Mouse (Mus musculus) G1E (cell line): ENCODE measurements around the gene Rptor. TPM values are rescaled to one million over a fixed set of nuclear protein-coding genes. Genes with fewer than 3 reads are reported as not detected.

Experiments used
- ATAC-seq: 2 replicates; pipeline ENCODE4 v1.8.0; 2016; ENCODE audit warnings: mild to moderate bottlenecking; ENCODE audit not compliant: insufficient number of reproducible peaks, poor library complexity, low FRiP score, severe bottlenecking; ENCODE audit errors: extremely low read depth
- DNase-seq: peaks from one replicate; pipeline ENCODE4 v3.0.0; 2012; ENCODE audit warnings: low spot score
- H3K27me3 ChIP-seq: 2 replicates; pipeline ENCODE4 v1.6.1; 2012; ENCODE audit warnings: mild to moderate bottlenecking, low read length, inconsistent platforms; ENCODE audit not compliant: insufficient read depth
- H3K36me3 ChIP-seq: replicated peaks from 2 replicates; pipeline ENCODE3; 2012; ENCODE audit warnings: mild to moderate bottlenecking, inconsistent platforms
- H3K4me1 ChIP-seq: 2 replicates; pipeline ENCODE4 v1.6.1; 2012; ENCODE audit warnings: low read depth, low read length, inconsistent platforms, mixed read lengths; ENCODE audit not compliant: insufficient read depth
- H3K4me3 ChIP-seq: 2 replicates; pipeline ENCODE4 v1.5.1; 2012; ENCODE audit warnings: low read depth, mild to moderate bottlenecking, inconsistent platforms, low read length, moderate library complexity, mixed read lengths
- H3K9me3 ChIP-seq: replicated peaks from 2 replicates; pipeline ENCODE4 v1.6.1; 2012; ENCODE audit warnings: inconsistent platforms
- CTCF ChIP-seq: IDR thresholded peaks from 2 replicates; pipeline ENCODE4 v1.5.1; 2012; ENCODE audit warnings: low read depth, low read length, inconsistent platforms, mixed read lengths
- GATA1 ChIP-seq: IDR thresholded peaks from 2 replicates; pipeline ENCODE4 v1.6.1; 2012; ENCODE audit warnings: borderline replicate concordance, low read length, inconsistent platforms, mixed read lengths
- GATA2 ChIP-seq: IDR thresholded peaks from 2 replicates; pipeline ENCODE4 v1.6.1; 2012; ENCODE audit warnings: low read depth, low read length, inconsistent platforms, borderline replicate concordance
- POLR2AphosphoS5 ChIP-seq: IDR thresholded peaks from 2 replicates; pipeline ENCODE4 v1.6.1; 2012; ENCODE audit warnings: low read depth, low read length, inconsistent platforms; ENCODE audit not compliant: insufficient replicate concordance
- TAL1 ChIP-seq: conservative IDR thresholded peaks from 2 replicates; pipeline ENCODE4 v1.6.1; 2012; ENCODE audit warnings: low read depth, low read length, inconsistent platforms, mixed read lengths
- polyA plus RNA-seq: library from polyadenylated mRNA; stranded (reverse); fragments of >175 nt; gene quantifications from 2 replicates; pipeline ENCODE4 v1.2.3, GENCODE M21; 2012
- total RNA-seq, 2 experiments: library from RNA; stranded (forward) in 1 of 2; stranded (reverse) in 1 of 2; fragments of 200-1000 nt in 1 of 2; fragments of >200 nt in 1 of 2; fragmentation: Nextera tagmentation in 1 of 2; gene quantifications; 2 replicates each; pipeline ENCODE4 v1.2.3; 2014 to 2017

Rptor gene
- total and polyA plus RNA-seq, 3 experiments: 17.9 to 51.9 (median 46.5) TPM

DNA sequence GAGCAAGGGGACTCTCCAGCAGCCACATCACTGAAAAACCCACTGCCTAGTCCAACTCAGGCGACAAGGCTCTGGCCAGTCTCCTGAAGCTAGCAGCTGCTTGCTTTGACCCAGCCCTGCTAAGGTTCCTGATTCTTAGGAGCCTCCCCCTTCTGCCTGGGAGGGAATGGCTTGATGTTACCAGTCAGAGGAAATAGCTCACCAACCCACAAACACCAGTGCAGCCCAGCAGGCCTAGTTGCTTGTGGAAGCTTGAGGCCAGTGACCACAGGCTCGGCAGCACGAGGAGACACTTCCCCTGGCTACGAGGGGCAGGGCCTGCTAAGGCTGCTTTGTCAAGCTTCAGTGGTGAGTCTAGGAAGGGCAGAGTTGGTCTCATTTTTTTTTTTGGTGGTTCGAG, 322.5 kb downstream of the Rptor start:
- H3K4me3 ChIP-seq: no peak overlapping the region
- peaks cover 54% of the 10 kb centered on the region for H3K27me3 ChIP-seq
- no peaks in the 10 kb centered on the region for H3K4me1 ChIP-seq
- H3K36me3 ChIP-seq: peaks cover 6% of the 10 kb centered on the region
- ATAC-seq (no peak), DNase-seq (no peak)
- no peaks in the 10 kb centered on the region for H3K9me3 ChIP-seq
- TF ChIP-seq GATA2 (no peak), CTCF (no peak), POLR2AphosphoS5 (no peak), TAL1 (no peak), GATA1 (no peak)

GRCm38 (mm10) chr11:119926762-119927161, 324.1 kb downstream of the Rptor start:
- no peak for TF ChIP-seq GATA2
- TF ChIP-seq GATA1: no peak
- TF ChIP-seq POLR2AphosphoS5: no peak
- TF ChIP-seq CTCF: no peak
- TF ChIP-seq TAL1: no peak
- DNase-seq: no peak
- H3K36me3 ChIP-seq: no peaks in the 10 kb centered on the region
- H3K4me3 ChIP-seq: no peak overlapping the region
- no peaks in the 10 kb centered on the region for H3K4me1 ChIP-seq
- no peak for ATAC-seq
- 0 out of 2 replicates have a peak, but pooled peaks cover 2% of the 10 kb centered on the region for H3K9me3 ChIP-seq
- H3K27me3 ChIP-seq: peaks cover 60% of the 10 kb centered on the region

DNA sequence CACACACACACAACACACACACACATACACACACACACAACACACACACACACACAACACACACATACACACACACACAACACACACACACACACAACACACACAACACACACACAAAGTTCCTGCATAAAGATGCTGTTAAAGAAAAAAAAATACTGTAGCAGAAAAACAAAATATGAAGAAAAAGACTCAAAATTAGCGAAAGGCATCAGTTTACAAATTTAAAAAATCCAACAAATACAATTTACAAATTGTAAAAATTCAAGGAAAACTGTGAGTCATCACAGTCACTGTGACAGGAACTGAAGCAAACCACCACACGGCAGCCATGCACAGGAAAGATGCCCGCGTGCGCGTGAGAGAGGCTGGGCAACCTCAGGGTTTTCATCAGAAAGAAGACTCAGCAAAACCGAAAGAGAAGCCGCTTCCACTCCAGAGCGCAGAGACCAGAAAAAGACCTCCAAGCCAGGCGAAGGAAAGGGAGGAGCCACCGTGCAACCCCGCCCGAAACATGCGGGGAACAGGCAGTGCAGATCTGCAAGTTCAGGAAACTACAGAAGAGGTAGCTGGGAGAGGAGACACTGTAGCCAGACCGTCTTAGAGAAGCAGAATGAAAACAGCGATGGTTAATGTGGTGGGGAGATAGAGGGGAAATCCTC, 325.4 kb downstream of the Rptor start:
- Histone ChIP-seq H3K4me3 (no peak overlapping the region), H3K27me3 (peaks cover 68% of the 10 kb centered on the region), H3K36me3 (no peaks in the 10 kb centered on the region), H3K9me3 (0 out of 2 replicates have a peak, but pooled peaks cover 2% of the 10 kb centered on the region), H3K4me1 (no peaks in the 10 kb centered on the region)
- no peak for ATAC-seq
- TF ChIP-seq CTCF (no peak), POLR2AphosphoS5 (no peak), TAL1 (no peak), GATA1 (no peak), GATA2 (no peak)
- DNase-seq: no peak

- no peak for TF ChIP-seq POLR2AphosphoS5
- no peak for TF ChIP-seq GATA1
- no peak for TF ChIP-seq CTCF
- no peak for TF ChIP-seq GATA2
- TF ChIP-seq TAL1: no peak
- DNase-seq (no peak), ATAC-seq (no peak)
- Histone ChIP-seq H3K4me3 (no peak overlapping the region), H3K4me1 (no peaks in the 10 kb centered on the region), H3K27me3 (peaks cover 75% of the 10 kb centered on the region), H3K36me3 (no peaks in the 10 kb centered on the region), H3K9me3 (0 out of 2 replicates have a peak, but pooled peaks cover 2% of the 10 kb centered on the region)
Measured at GRCm38 (mm10) chr11:119929603-119930265, 327.0 kb downstream of the Rptor start.

DNA sequence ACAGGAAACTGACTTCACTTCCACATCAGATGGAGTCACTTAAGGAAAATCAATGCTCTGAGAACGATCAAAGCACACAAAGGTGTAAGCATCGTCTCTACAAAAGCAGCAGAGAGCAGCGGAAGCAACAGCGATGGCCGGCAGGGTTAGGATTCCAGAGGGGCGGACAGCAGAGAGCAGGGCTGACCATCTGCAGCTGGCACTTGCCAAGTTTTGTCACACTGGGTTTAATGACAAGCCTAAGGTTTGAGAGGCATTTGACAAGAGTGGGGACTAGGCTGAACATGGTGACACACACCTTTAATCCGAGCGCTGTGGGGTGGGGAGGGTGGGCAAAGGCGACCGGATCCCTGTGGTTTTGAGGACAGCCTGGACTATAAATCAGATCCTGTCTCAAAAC, 329.1 kb downstream of the Rptor start:
- Histone ChIP-seq H3K4me3 (no peak overlapping the region), H3K36me3 (no peaks in the 10 kb centered on the region), H3K4me1 (no peaks in the 10 kb centered on the region), H3K9me3 (0 out of 2 replicates have a peak, but pooled peaks cover 2% of the 10 kb centered on the region), H3K27me3 (peaks cover 75% of the 10 kb centered on the region)
- no peak for DNase-seq
- TF ChIP-seq GATA1 (no peak), CTCF (no peak)
- no peak for ATAC-seq

DNA sequence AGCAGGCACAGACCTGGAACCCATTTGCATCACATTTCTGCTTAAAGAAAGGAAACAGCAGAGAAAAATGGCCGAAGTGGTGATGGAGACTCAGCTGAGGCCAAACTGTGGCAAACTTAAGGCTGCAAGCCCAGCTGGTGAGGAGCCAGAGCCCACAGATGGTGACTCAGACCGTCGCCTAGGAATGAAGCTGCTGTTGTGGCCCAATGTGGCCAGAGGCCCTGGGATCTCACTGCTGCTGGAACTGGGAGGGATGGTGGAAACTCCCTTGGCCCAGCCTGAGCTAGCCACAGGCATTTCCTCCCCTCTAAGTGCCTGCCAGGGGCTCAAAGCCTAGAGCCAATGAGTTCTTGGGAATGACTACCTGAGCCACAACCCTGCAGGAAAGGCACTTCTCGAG, 330.4 kb downstream of the Rptor start:
- H3K36me3 ChIP-seq: no peaks in the 10 kb centered on the region
- H3K4me3 ChIP-seq: no peak overlapping the region
- no peak for TF ChIP-seq CTCF
- no peak for TF ChIP-seq GATA2
- TF ChIP-seq GATA1: no peak
- H3K27me3 ChIP-seq: peaks cover 76% of the 10 kb centered on the region
- 0 out of 2 replicates have a peak, but pooled peaks cover 2% of the 10 kb centered on the region for H3K9me3 ChIP-seq
- DNase-seq (no peak), ATAC-seq (no peak)
- peaks cover 6% of the 10 kb centered on the region for H3K4me1 ChIP-seq
